Mouse (Mus musculus) liver, embryonic 14.5 days (tissue): Measurements from ENCODE around the gene Grid2. TPM values are rescaled to one million over a fixed set of nuclear protein-coding genes. Genes with fewer than 3 reads are reported as not detected.
A peak's percentile ranks its signal among the peaks of the same experiment; 100 is the strongest.

ENCODE experiments used
- ATAC-seq: fragments of 200-750 bp; cut with Nextera tagmentation; 2 replicates; pipeline ENCODE4 v1.8.0; 2017; ENCODE audit warnings: moderate number of reproducible peaks, mild to moderate bottlenecking, moderate library complexity; ENCODE audit not compliant: insufficient read depth
- DNase-seq, 3 experiments: peaks; one replicate each; pipeline ENCODE4 v3.0.0-alpha.2; 2012 to 2013; ENCODE audit warnings: low read depth in 3 of 3, low spot score in 3 of 3
- H3K27ac ChIP-seq: fragments of 300-500 bp; sonication (generic); 2 replicates; pipeline ENCODE4 v1.5.1; 2014; ENCODE audit warnings: moderate library complexity, mild to moderate bottlenecking, control low read depth, inconsistent platforms
- H3K27me3 ChIP-seq: fragments of 300-500 bp; sonication (generic); 2 replicates; pipeline ENCODE4 v1.6.1; 2014; ENCODE audit warnings: mild to moderate bottlenecking, low read length, moderate library complexity; ENCODE audit not compliant: control insufficient read depth, insufficient read depth
- H3K36me3 ChIP-seq: fragments of 300-500 bp; sonication (generic); replicated peaks from 2 replicates; pipeline ENCODE4 v1.6.1; 2014; ENCODE audit warnings: low read depth; ENCODE audit not compliant: control insufficient read depth, insufficient read depth
- H3K4me1 ChIP-seq, 2 experiments: fragments of 200-500 bp in 1 of 2; fragments of 300-500 bp in 1 of 2; sonication (generic) in 1 of 2; replicated peaks; 2 replicates each; pipeline ENCODE4 v1.6.1; 2012 to 2014; ENCODE audit warnings: antibody characterized with exemption in 1 of 2, inconsistent platforms in 1 of 2, low read length in 1 of 2; ENCODE audit not compliant: control insufficient read depth in 2 of 2, insufficient read depth in 2 of 2
- H3K4me2 ChIP-seq: fragments of 300-500 bp; sonication (generic); 2 replicates; pipeline ENCODE4 v1.6.1; 2014; ENCODE audit warnings: low read depth, mild to moderate bottlenecking, control low read depth, moderate library complexity
- H3K4me3 ChIP-seq, 2 experiments: fragments of 200-500 bp in 1 of 2; fragments of 300-500 bp in 1 of 2; sonication (generic) in 1 of 2; 2 replicates each; pipeline ENCODE4 v1.5.1; 2012 to 2014; ENCODE audit warnings: low read depth in 2 of 2, low read length in 2 of 2, mild to moderate bottlenecking in 2 of 2, control low read depth in 1 of 2, inconsistent platforms in 1 of 2, moderate library complexity in 1 of 2; ENCODE audit not compliant: insufficient read depth in 1 of 2
- H3K9ac ChIP-seq: fragments of 300-500 bp; sonication (generic); replicated peaks from 2 replicates; pipeline ENCODE4 v1.6.1; 2014; ENCODE audit warnings: mild to moderate bottlenecking, control low read depth, moderate library complexity
- H3K9me3 ChIP-seq: fragments of 300-500 bp; sonication (generic); 2 replicates; pipeline ENCODE4 v1.6.1; 2016; ENCODE audit warnings: low read length, mixed read lengths; ENCODE audit not compliant: control insufficient read depth
- CTCF ChIP-seq: IDR thresholded peaks from 2 replicates; pipeline ENCODE4 v1.5.1; 2016; ENCODE audit warnings: antibody characterized with exemption, low read depth, control low read depth
- EP300 ChIP-seq: IDR thresholded peaks from 2 replicates; pipeline ENCODE4 v1.6.1; 2016; ENCODE audit warnings: antibody characterized with exemption, low read depth
- WGBS: fragments of 180-500 bp; shearing (Covaris S2); extraction: QIAGEN DNeasy Blood & Tissue Kit; methylation state at CpG from one replicate; pipeline ENCODE4 v1.1.7; 2014; ENCODE audit not compliant: insufficient replicate concordance; 5-methylcytosine and 5-hydroxymethylcytosine counted together
- polyA plus RNA-seq, 2 experiments: library from polyadenylated mRNA; depleted of rRNA in 1 of 2; stranded (reverse) in 1 of 2; unstranded in 1 of 2; fragments of >200 nt; fragmentation: Nextera tagmentation in 1 of 2; extraction: Ambion mirVana in 1 of 2; gene quantifications; 2 replicates each; pipeline versions ENCODE4 v1.2.1 to v1.2.3; 2012 to 2014

Gene Grid2
- polyA plus RNA-seq (2012; rRNA removed): not detected in 2 replicates
- not detected in 2 replicates for polyA plus RNA-seq (2014; fragmentation: Nextera tagmentation; extraction: Ambion mirVana)

DNA sequence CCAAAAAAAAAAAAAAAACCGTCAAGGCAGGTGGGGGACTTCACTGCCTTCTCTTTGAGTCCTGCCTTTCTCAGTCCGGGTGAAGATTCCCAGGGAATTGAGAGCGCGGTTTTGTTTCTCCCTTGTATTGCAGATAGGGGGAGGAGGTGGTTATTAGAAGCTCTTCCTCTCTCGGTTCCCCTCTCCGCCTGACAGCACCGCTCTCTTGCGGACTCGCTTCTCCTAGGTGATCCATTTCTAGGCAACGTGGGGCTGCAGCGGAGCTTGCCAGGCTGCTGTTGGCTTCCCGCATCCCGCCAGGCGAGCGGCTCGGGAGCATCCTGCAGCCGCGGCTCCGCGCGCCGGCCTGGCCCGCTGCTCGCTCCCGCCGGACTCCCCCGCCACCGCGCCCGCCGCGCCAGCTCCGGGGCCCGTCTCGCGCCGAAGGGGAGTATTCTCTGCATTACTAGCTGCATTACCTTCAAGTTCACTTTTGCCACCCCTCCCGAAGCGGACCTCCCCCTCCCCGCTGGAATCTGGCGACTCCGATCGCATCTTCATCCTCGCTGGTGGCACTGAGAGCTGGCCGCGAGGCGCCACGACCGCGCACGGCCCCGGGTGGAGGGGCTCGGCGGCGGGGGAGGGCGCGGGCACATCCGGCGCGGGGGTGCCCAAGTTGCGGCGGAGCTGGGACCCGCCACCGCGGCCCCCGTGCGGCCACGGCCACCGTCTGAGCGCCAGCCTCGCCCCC is at the start of gene Grid2:
Gene Grid2, plus strand, starts transcription at position 51 of the 730 bp plus-strand sequence.
- TF ChIP-seq CTCF: no peak
- no peak for TF ChIP-seq EP300
- Histone ChIP-seq H3K4me3 (peak within 1 kb of the TSS; percentile 23 to 36; a peak in 2 of 4 replicates), H3K9ac (no peak within 1 kb of the TSS), H3K27me3 (peaks cover 37% of the 10 kb centered on the region), H3K4me2 (peak within 1 kb of the TSS; percentile 45), H3K9me3 (no peaks in the 10 kb centered on the region), H3K27ac (no peak within 1 kb of the TSS), H3K4me1 (no peaks in the 10 kb centered on the region), H3K36me3 (no peaks in the 10 kb centered on the region)
- WGBS: 2% methylated on average over 63 of the region's 71 CpGs
- no peak for ATAC-seq
- no peak for DNase-seq

- H3K27me3 ChIP-seq: peaks cover 11% of the 10 kb centered on the region
- ATAC-seq: no peak
Measured at GRCm38 (mm10) chr6:63250738-63251137, 4.9 kb upstream of the Grid2 start.

GRCm38 (mm10) chr6:63256556-63257405 is 1.1 kb downstream of the Grid2 start:
- no peak for DNase-seq
- no peak for ATAC-seq
- Histone ChIP-seq H3K9me3 (no peaks in the 10 kb centered on the region), H3K9ac (no peak overlapping the region), H3K36me3 (no peaks in the 10 kb centered on the region), H3K27ac (no peak overlapping the region), H3K4me3 (peak overlapping the region in 1 of 2 experiments; percentile 36; a peak in 2 of 4 replicates), H3K4me1 (no peaks in the 10 kb centered on the region), H3K27me3 (peaks cover 37% of the 10 kb centered on the region), H3K4me2 (peak overlapping the region; percentile 45)
- no peak for TF ChIP-seq CTCF
- TF ChIP-seq EP300: no peak
- under 1% methylated on average over 49 of the region's 49 CpGs for WGBS

More at GRCm38 (mm10) chr6:63250738-63251137, 4.9 kb upstream of the Grid2 start:
- Histone ChIP-seq H3K4me2 (no peak overlapping the region), H3K27ac (no peak overlapping the region), H3K9me3 (no peaks in the 10 kb centered on the region), H3K4me3 (no peak overlapping the region), H3K9ac (no peak overlapping the region), H3K4me1 (no peaks in the 10 kb centered on the region), H3K36me3 (no peaks in the 10 kb centered on the region)
- TF ChIP-seq CTCF (no peak), EP300 (no peak)
- DNase-seq: no peak

GRCm38 (mm10) chr6:63257406-63257845 is 1.8 kb downstream of the Grid2 start:
- H3K4me3 ChIP-seq: no peak overlapping the region; a peak in 1 of 4 replicates
- TF ChIP-seq EP300: no peak

DNA sequence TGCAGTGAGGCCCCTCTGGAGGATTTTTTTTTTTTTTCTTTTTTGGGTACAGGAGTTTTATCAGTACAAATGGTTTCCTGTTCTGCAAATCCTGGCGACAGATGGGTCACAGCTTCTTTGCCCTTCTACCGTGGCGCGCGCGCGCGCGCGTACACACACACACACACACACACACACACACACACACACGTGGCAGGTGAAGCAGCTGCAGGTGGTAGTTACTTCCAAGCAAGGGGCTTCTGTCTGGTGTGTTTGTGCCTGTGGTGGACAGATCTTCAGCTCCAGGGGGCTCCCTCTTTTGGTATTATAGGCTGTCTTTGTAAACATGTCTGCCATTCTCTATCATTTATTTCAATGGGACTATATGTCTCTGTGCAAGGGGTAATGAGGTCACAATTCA is 2.2 kb downstream of the Grid2 start:
- no peak overlapping the region for H3K4me3 ChIP-seq
- no peaks in the 10 kb centered on the region for H3K36me3 ChIP-seq
- H3K4me2 ChIP-seq: peak overlapping the region; percentile 28; the same call in 1 of the 2 replicates
- WGBS: 4% methylated on average over 11 of the region's 11 CpGs
- TF ChIP-seq CTCF: no peak
- no peak for TF ChIP-seq EP300
- H3K9me3 ChIP-seq: no peaks in the 10 kb centered on the region
- H3K4me1 ChIP-seq: no peaks in the 10 kb centered on the region
- no peak for DNase-seq
- peaks cover 37% of the 10 kb centered on the region for H3K27me3 ChIP-seq
- no peak for ATAC-seq
- H3K27ac ChIP-seq: no peak overlapping the region
- H3K9ac ChIP-seq: no peak overlapping the region

More at GRCm38 (mm10) chr6:63257406-63257845, 1.8 kb downstream of the Grid2 start:
- no peak for DNase-seq
- Histone ChIP-seq H3K9me3 (no peaks in the 10 kb centered on the region), H3K27ac (no peak overlapping the region), H3K4me1 (no peaks in the 10 kb centered on the region), H3K27me3 (peaks cover 37% of the 10 kb centered on the region), H3K9ac (no peak overlapping the region), H3K36me3 (no peaks in the 10 kb centered on the region), H3K4me2 (peak overlapping the region; percentile 28; the same call in 1 of the 2 replicates)
- WGBS: under 1% methylated on average over 37 of the region's 42 CpGs
- ATAC-seq: no peak
